Mouse (Mus musculus): ENCODE results near the gene Ms4a18. TPM values are rescaled to one million over a fixed set of nuclear protein-coding genes. Genes with fewer than 3 reads are reported as not detected.

Ms4a18 gene
- polyA plus RNA-seq, 1 experiment from 2014 or later: not detected

- ATAC-seq (ENCODE audit: low FRiP score, low read depth): no peak
- H3K4me2 ChIP-seq (replicated peaks): no peak overlapping the region
- H3K9ac ChIP-seq (replicated peaks): no peak overlapping the region
- no peak overlapping the region for H3K27ac ChIP-seq (replicated peaks)
- H3K4me1 ChIP-seq: peaks cover 7% of the 10 kb centered on the region
- no peaks in the 10 kb centered on the region for H3K27me3 ChIP-seq
- WGBS: 85% methylated on average over 5 of the region's 5 CpGs
- no peaks in the 10 kb centered on the region for H3K36me3 ChIP-seq
- H3K4me3 ChIP-seq: no peak overlapping the region
- no peaks in the 10 kb centered on the region for H3K9me3 ChIP-seq
Measured at GRCm38 (mm10) chr19:10980210-10980609, 37.6 kb downstream of the Ms4a18 start.

GRCm38 (mm10) chr19:10979184-10980168, 38.4 kb downstream of the Ms4a18 start:
- H3K36me3 ChIP-seq: no peaks in the 10 kb centered on the region
- 0 out of 2 replicates have a peak overlapping the region, but pooled peaks have one; percentile 20 for H3K9ac ChIP-seq (replicated peaks)
- H3K4me2 ChIP-seq (replicated peaks): peak overlapping the region; percentile 32
- no peak overlapping the region for H3K27ac ChIP-seq (replicated peaks)
- H3K9me3 ChIP-seq: no peaks in the 10 kb centered on the region
- H3K4me3 ChIP-seq: no peak overlapping the region
- peaks cover 7% of the 10 kb centered on the region for H3K4me1 ChIP-seq
- peak; percentile 55 for ATAC-seq (ENCODE audit: low FRiP score, low read depth)
- WGBS: 13% methylated on average over 18 of the region's 18 CpGs
- H3K27me3 ChIP-seq: no peaks in the 10 kb centered on the region

- no peaks in the 10 kb centered on the region for H3K36me3 ChIP-seq
Measured at GRCm38 (mm10) chr19:10976318-10976717, 41.5 kb downstream of the Ms4a18 start.

GRCm38 (mm10) chr19:10975187-10975586, 42.6 kb downstream of the Ms4a18 start:
- Histone ChIP-seq H3K27ac (replicated peaks) (no peak overlapping the region), H3K4me2 (replicated peaks) (no peak overlapping the region), H3K4me3 (no peak overlapping the region), H3K4me1 (peaks cover 7% of the 10 kb centered on the region), H3K27me3 (no peaks in the 10 kb centered on the region), H3K9ac (replicated peaks) (no peak overlapping the region), H3K9me3 (peaks cover 8% of the 10 kb centered on the region), H3K36me3 (no peaks in the 10 kb centered on the region)
- no peak for ATAC-seq (ENCODE audit: low FRiP score, low read depth)
- 88% methylated on average over 2 of the region's 2 CpGs for WGBS

More at GRCm38 (mm10) chr19:10976318-10976717, 41.5 kb downstream of the Ms4a18 start:
- WGBS: 52% methylated on average over 4 of the region's 4 CpGs
- Histone ChIP-seq H3K27ac (replicated peaks) (no peak overlapping the region), H3K27me3 (no peaks in the 10 kb centered on the region), H3K4me3 (no peak overlapping the region), H3K9ac (replicated peaks) (no peak overlapping the region), H3K4me2 (replicated peaks) (no peak overlapping the region), H3K4me1 (peaks cover 7% of the 10 kb centered on the region), H3K9me3 (peaks cover 8% of the 10 kb centered on the region)
- ATAC-seq (ENCODE audit: low FRiP score, low read depth): no peak

GRCm38 (mm10) chr19:10974238-10974865, 43.5 kb downstream of the Ms4a18 start, which contains the start of gene Ms4a10:
Ms4a10 (minus strand) TSS chr19:10974670.
- Histone ChIP-seq H3K4me2 (replicated peaks) (no peak within 1 kb of the TSS), H3K4me1 (peaks cover under 1% of the 10 kb centered on the region; the same call in 1 of the 2 replicates), H3K9ac (replicated peaks) (no peak within 1 kb of the TSS), H3K27me3 (no peaks in the 10 kb centered on the region), H3K4me3 (no peak within 1 kb of the TSS), H3K27ac (replicated peaks) (no peak within 1 kb of the TSS), H3K9me3 (peaks cover 8% of the 10 kb centered on the region), H3K36me3 (no peaks in the 10 kb centered on the region)
- no peak for ATAC-seq (ENCODE audit: low FRiP score, low read depth)
- WGBS: 72% methylated on average over 4 of the region's 4 CpGs

- ATAC-seq (ENCODE audit: low FRiP score, low read depth): no peak
- Histone ChIP-seq H3K9ac (replicated peaks) (no peak overlapping the region), H3K4me1 (no peaks in the 10 kb centered on the region), H3K4me3 (no peak overlapping the region), H3K27me3 (no peaks in the 10 kb centered on the region), H3K27ac (replicated peaks) (no peak overlapping the region), H3K9me3 (peaks cover 8% of the 10 kb centered on the region), H3K36me3 (no peaks in the 10 kb centered on the region), H3K4me2 (replicated peaks) (no peak overlapping the region)
- whole genome bisulfite sequencing: 66% methylated on average over 2 of the region's 2 CpGs
Measured at GRCm38 (mm10) chr19:10973187-10973586, 44.6 kb downstream of the Ms4a18 start.

GRCm38 (mm10) chr19:10972660-10973059, 45.2 kb downstream of the Ms4a18 start:
- no peak overlapping the region for H3K9ac ChIP-seq (replicated peaks)
- no peak for ATAC-seq (ENCODE audit: low FRiP score, low read depth)
- WGBS: 17% methylated on average over 3 of the region's 3 CpGs
- H3K9me3 ChIP-seq: peaks cover 8% of the 10 kb centered on the region
- no peak overlapping the region for H3K27ac ChIP-seq (replicated peaks)
- no peak overlapping the region for H3K4me2 ChIP-seq (replicated peaks)
- no peaks in the 10 kb centered on the region for H3K36me3 ChIP-seq
- H3K4me3 ChIP-seq: no peak overlapping the region
- H3K27me3 ChIP-seq: no peaks in the 10 kb centered on the region
- no peaks in the 10 kb centered on the region for H3K4me1 ChIP-seq

- no peak for ATAC-seq (ENCODE audit: low FRiP score, low read depth)
Measured at GRCm38 (mm10) chr19:10970457-10970856, 47.4 kb downstream of the Ms4a18 start.

GRCm38 (mm10) chr19:10968578-10968977, 49.3 kb downstream of the Ms4a18 start:
- Histone ChIP-seq H3K27ac (replicated peaks) (no peak overlapping the region), H3K27me3 (peaks cover 6% of the 10 kb centered on the region; the same call in 1 of the 2 replicates), H3K9me3 (peaks cover 8% of the 10 kb centered on the region), H3K9ac (replicated peaks) (no peak overlapping the region), H3K4me1 (no peaks in the 10 kb centered on the region), H3K4me2 (replicated peaks) (no peak overlapping the region), H3K36me3 (no peaks in the 10 kb centered on the region), H3K4me3 (no peak overlapping the region)
- WGBS: 94% methylated on average over 7 of the region's 7 CpGs
- no peak for ATAC-seq (ENCODE audit: low FRiP score, low read depth)

More at GRCm38 (mm10) chr19:10970457-10970856, 47.4 kb downstream of the Ms4a18 start:
- Histone ChIP-seq H3K9ac (replicated peaks) (no peak overlapping the region), H3K4me1 (no peaks in the 10 kb centered on the region), H3K4me3 (no peak overlapping the region), H3K27ac (replicated peaks) (no peak overlapping the region), H3K4me2 (replicated peaks) (no peak overlapping the region), H3K36me3 (no peaks in the 10 kb centered on the region), H3K9me3 (peaks cover 8% of the 10 kb centered on the region), H3K27me3 (no peaks in the 10 kb centered on the region)
- WGBS: 73% methylated on average over 3 of the region's 3 CpGs

GRCm38 (mm10) chr19:10965721-10966120, 52.1 kb downstream of the Ms4a18 start:
- Histone ChIP-seq H3K4me2 (replicated peaks) (no peak overlapping the region), H3K4me1 (no peaks in the 10 kb centered on the region), H3K27me3 (peaks cover 13% of the 10 kb centered on the region; the same call in 1 of the 2 replicates), H3K27ac (replicated peaks) (no peak overlapping the region), H3K9me3 (no peaks in the 10 kb centered on the region), H3K36me3 (no peaks in the 10 kb centered on the region), H3K4me3 (no peak overlapping the region), H3K9ac (replicated peaks) (no peak overlapping the region)
- WGBS: 89% methylated on average over 7 of the region's 7 CpGs
- ATAC-seq (ENCODE audit: low FRiP score, low read depth): no peak

GRCm38 (mm10) chr19:10959978-10960346, 57.9 kb downstream of the Ms4a18 start:
- Histone ChIP-seq H3K27ac (replicated peaks) (no peak overlapping the region), H3K27me3 (peaks cover 12% of the 10 kb centered on the region; the same call in 1 of the 2 replicates), H3K9ac (replicated peaks) (0 out of 2 replicates have a peak overlapping the region, but pooled peaks have one; percentile 20), H3K36me3 (no peaks in the 10 kb centered on the region), H3K4me2 (replicated peaks) (peak overlapping the region; percentile 29), H3K4me3 (no peak overlapping the region), H3K4me1 (peaks cover 5% of the 10 kb centered on the region; the same call in 1 of the 2 replicates), H3K9me3 (no peaks in the 10 kb centered on the region)
- WGBS: 47% methylated on average over 12 of the region's 12 CpGs
- ATAC-seq (ENCODE audit: low FRiP score, low read depth): no peak

Measured in midbrain, embryonic 12.5 days (tissue).